Mouse (Mus musculus): Measurements from ENCODE around the gene Itk. TPM values are rescaled to one million over a fixed set of nuclear protein-coding genes. Genes with fewer than 3 reads are reported as not detected.

The Itk gene
- polyA plus RNA-seq, 1 experiment from 2014 or later, result 0.05 TPM

- no peak overlapping the region for H3K27ac ChIP-seq (replicated peaks)
- DNase-seq (ENCODE audit: low spot score), result no peak
- H3K9me3 ChIP-seq, result no peaks in the 10 kb centered on the region
- H3K36me3 ChIP-seq (replicated peaks), result peaks cover 5% of the 10 kb centered on the region; the same call in 1 of the 2 replicates
- no peaks in the 10 kb centered on the region for H3K27me3 ChIP-seq (replicated peaks; ENCODE audit: low read depth, poor library complexity, severe bottlenecking)
- peaks cover 17% of the 10 kb centered on the region for H3K4me1 ChIP-seq
- no peak overlapping the region for H3K4me3 ChIP-seq
- WGBS, result 85% methylated on average over 5 of the region's 5 CpGs
Observed at GRCm38 (mm10) chr11:46293491-46293890, 95.8 kb downstream of the Itk start.

- H3K4me1 ChIP-seq, result peaks cover 13% of the 10 kb centered on the region
- no peak overlapping the region for H3K4me3 ChIP-seq
- no peaks in the 10 kb centered on the region for H3K9me3 ChIP-seq
- H3K27me3 ChIP-seq (replicated peaks; ENCODE audit: low read depth, poor library complexity, severe bottlenecking), result no peaks in the 10 kb centered on the region
- peaks cover 11% of the 10 kb centered on the region; the same call in 1 of the 2 replicates for H3K36me3 ChIP-seq (replicated peaks)
- DNase-seq (ENCODE audit: low spot score), result peak; percentile 49
- H3K27ac ChIP-seq (replicated peaks), result no peak overlapping the region
- 25% methylated on average over 10 of the region's 10 CpGs for WGBS
Observed at GRCm38 (mm10) chr11:46290988-46291405, 98.3 kb downstream of the Itk start.

GRCm38 (mm10) chr11:46289561-46289960 is 99.8 kb downstream of the Itk start:
- peaks cover 13% of the 10 kb centered on the region for H3K4me1 ChIP-seq
- no peaks in the 10 kb centered on the region for H3K27me3 ChIP-seq (replicated peaks; ENCODE audit: low read depth, poor library complexity, severe bottlenecking)
- peaks cover 11% of the 10 kb centered on the region; the same call in 1 of the 2 replicates for H3K36me3 ChIP-seq (replicated peaks)
- WGBS, result 87% methylated on average over 9 of the region's 9 CpGs
- DNase-seq (ENCODE audit: low spot score), result no peak
- H3K4me3 ChIP-seq, result no peak overlapping the region
- H3K27ac ChIP-seq (replicated peaks), result no peak overlapping the region
- no peaks in the 10 kb centered on the region for H3K9me3 ChIP-seq

GRCm38 (mm10) chr11:46289022-46289421 is 100.3 kb downstream of the Itk start:
- Histone ChIP-seq H3K27me3 (replicated peaks; ENCODE audit: low read depth, poor library complexity, severe bottlenecking) (no peaks in the 10 kb centered on the region), H3K4me3 (no peak overlapping the region), H3K4me1 (peaks cover 13% of the 10 kb centered on the region), H3K36me3 (replicated peaks) (peaks cover 11% of the 10 kb centered on the region; the same call in 1 of the 2 replicates), H3K27ac (replicated peaks) (no peak overlapping the region), H3K9me3 (no peaks in the 10 kb centered on the region)
- DNase-seq (ENCODE audit: low spot score), result no peak
- WGBS, result 79% methylated on average over 4 of the region's 4 CpGs

GRCm38 (mm10) chr11:46288091-46288490 is 101.2 kb downstream of the Itk start:
- Histone ChIP-seq H3K4me1 (peaks cover 13% of the 10 kb centered on the region), H3K9me3 (no peaks in the 10 kb centered on the region), H3K27me3 (replicated peaks; ENCODE audit: low read depth, poor library complexity, severe bottlenecking) (no peaks in the 10 kb centered on the region), H3K4me3 (no peak overlapping the region), H3K27ac (replicated peaks) (no peak overlapping the region), H3K36me3 (replicated peaks) (peaks cover 20% of the 10 kb centered on the region)
- no peak for DNase-seq (ENCODE audit: low spot score)
- 72% methylated on average over 5 of the region's 5 CpGs for WGBS

- 75% methylated on average over 6 of the region's 6 CpGs for WGBS
- no peaks in the 10 kb centered on the region for H3K27me3 ChIP-seq (replicated peaks; ENCODE audit: low read depth, poor library complexity, severe bottlenecking)
- H3K36me3 ChIP-seq (replicated peaks), result peaks cover 24% of the 10 kb centered on the region
- DNase-seq (ENCODE audit: low spot score), result no peak
- no peak overlapping the region for H3K4me3 ChIP-seq
- H3K9me3 ChIP-seq, result no peaks in the 10 kb centered on the region
- peaks cover 13% of the 10 kb centered on the region for H3K4me1 ChIP-seq
- no peak overlapping the region for H3K27ac ChIP-seq (replicated peaks)
Observed at GRCm38 (mm10) chr11:46286803-46287202, 102.5 kb downstream of the Itk start.

GRCm38 (mm10) chr11:46283800-46284199 is 105.5 kb downstream of the Itk start:
- Histone ChIP-seq H3K27me3 (replicated peaks; ENCODE audit: low read depth, poor library complexity, severe bottlenecking) (no peaks in the 10 kb centered on the region), H3K9me3 (no peaks in the 10 kb centered on the region), H3K4me1 (no peaks in the 10 kb centered on the region), H3K27ac (replicated peaks) (no peak overlapping the region), H3K36me3 (replicated peaks) (peaks cover 29% of the 10 kb centered on the region), H3K4me3 (no peak overlapping the region)
- WGBS, result 91% methylated on average over 6 of the region's 6 CpGs
- DNase-seq (ENCODE audit: low spot score), result no peak

- Histone ChIP-seq H3K9me3 (no peaks in the 10 kb centered on the region), H3K4me1 (no peaks in the 10 kb centered on the region), H3K36me3 (replicated peaks) (peaks cover 26% of the 10 kb centered on the region), H3K27ac (replicated peaks) (no peak overlapping the region), H3K4me3 (no peak overlapping the region), H3K27me3 (replicated peaks; ENCODE audit: low read depth, poor library complexity, severe bottlenecking) (no peaks in the 10 kb centered on the region)
- no peak for DNase-seq (ENCODE audit: low spot score)
- 91% methylated on average over 5 of the region's 5 CpGs for WGBS
Observed at GRCm38 (mm10) chr11:46282612-46283011, 106.7 kb downstream of the Itk start.

GRCm38 (mm10) chr11:46278709-46279108 is 110.6 kb downstream of the Itk start:
- WGBS, result 95% methylated on average over 12 of the region's 12 CpGs
- Histone ChIP-seq H3K9me3 (no peaks in the 10 kb centered on the region), H3K27me3 (replicated peaks; ENCODE audit: low read depth, poor library complexity, severe bottlenecking) (no peaks in the 10 kb centered on the region), H3K4me1 (no peaks in the 10 kb centered on the region), H3K36me3 (replicated peaks) (peaks cover 35% of the 10 kb centered on the region), H3K4me3 (no peak overlapping the region), H3K27ac (replicated peaks) (no peak overlapping the region)
- DNase-seq (ENCODE audit: low spot score), result no peak

GRCm38 (mm10) chr11:46278140-46278539 is 111.2 kb downstream of the Itk start:
- no peak for DNase-seq (ENCODE audit: low spot score)
- H3K9me3 ChIP-seq, result no peaks in the 10 kb centered on the region
- no peaks in the 10 kb centered on the region for H3K27me3 ChIP-seq (replicated peaks; ENCODE audit: low read depth, poor library complexity, severe bottlenecking)
- no peak overlapping the region for H3K4me3 ChIP-seq
- H3K27ac ChIP-seq (replicated peaks), result no peak overlapping the region
- H3K4me1 ChIP-seq, result no peaks in the 10 kb centered on the region
- H3K36me3 ChIP-seq (replicated peaks), result peaks cover 29% of the 10 kb centered on the region
- 79% methylated on average over 5 of the region's 5 CpGs for WGBS

- Histone ChIP-seq H3K36me3 (replicated peaks) (peaks cover 24% of the 10 kb centered on the region; the same call in 1 of the 2 replicates), H3K27me3 (replicated peaks; ENCODE audit: low read depth, poor library complexity, severe bottlenecking) (no peaks in the 10 kb centered on the region), H3K4me3 (no peak overlapping the region), H3K27ac (replicated peaks) (no peak overlapping the region), H3K4me1 (0 out of 2 replicates have a peak, but pooled peaks cover 3% of the 10 kb centered on the region), H3K9me3 (no peaks in the 10 kb centered on the region)
- WGBS, result 37% methylated on average over 5 of the region's 5 CpGs
- peak; percentile 54 for DNase-seq (ENCODE audit: low spot score)
Observed at GRCm38 (mm10) chr11:46276778-46277177, 112.5 kb downstream of the Itk start.

GRCm38 (mm10) chr11:46276168-46276567 is 113.1 kb downstream of the Itk start:
- H3K27me3 ChIP-seq (replicated peaks; ENCODE audit: low read depth, poor library complexity, severe bottlenecking), result no peaks in the 10 kb centered on the region
- H3K4me3 ChIP-seq, result no peak overlapping the region
- H3K27ac ChIP-seq (replicated peaks), result no peak overlapping the region
- no peak for DNase-seq (ENCODE audit: low spot score)
- 0 out of 2 replicates have a peak, but pooled peaks cover 3% of the 10 kb centered on the region for H3K4me1 ChIP-seq
- H3K9me3 ChIP-seq, result no peaks in the 10 kb centered on the region
- peaks cover 24% of the 10 kb centered on the region; the same call in 1 of the 2 replicates for H3K36me3 ChIP-seq (replicated peaks)
- WGBS, result 87% methylated on average over 8 of the region's 8 CpGs

GRCm38 (mm10) chr11:46275302-46275701 is 114.0 kb downstream of the Itk start:
- 13% methylated on average over 6 of the region's 6 CpGs for WGBS
- H3K36me3 ChIP-seq (replicated peaks), result peaks cover 24% of the 10 kb centered on the region; the same call in 1 of the 2 replicates
- DNase-seq (ENCODE audit: low spot score), result peak; percentile 84

More at GRCm38 (mm10) chr11:46275302-46275701, 114.0 kb downstream of the Itk start:
- Histone ChIP-seq H3K4me1 (0 out of 2 replicates have a peak, but pooled peaks cover 3% of the 10 kb centered on the region), H3K9me3 (no peaks in the 10 kb centered on the region), H3K4me3 (no peak overlapping the region), H3K27me3 (replicated peaks; ENCODE audit: low read depth, poor library complexity, severe bottlenecking) (no peaks in the 10 kb centered on the region), H3K27ac (replicated peaks) (no peak overlapping the region)
